Mouse (Mus musculus) heart, embryonic 11.5 days (tissue): ENCODE measurements around the gene Ehmt2. TPM values are rescaled to one million over a fixed set of nuclear protein-coding genes. Genes with fewer than 3 reads are reported as not detected.
"Not testable (repeated sequence)": the region's sequence is repeated elsewhere in the genome, so short reads cannot be mapped to it uniquely, and the experiment has no call there.

Source experiments
- ATAC-seq: fragments of 200-750 bp; cut with Nextera tagmentation; replicated peaks from 2 replicates; pipeline ENCODE4 v1.8.0; 2017; ENCODE audit warnings: moderate library complexity; ENCODE audit not compliant: insufficient number of reproducible peaks, low FRiP score, low TSS enrichment
- H3K27ac ChIP-seq: fragments of 300-500 bp; sonication (generic); 2 replicates; pipeline ENCODE4 v1.5.1; 2014; ENCODE audit warnings: mild to moderate bottlenecking, low read depth, low read length
- H3K27me3 ChIP-seq: fragments of 300-500 bp; sonication (generic); 2 replicates; pipeline ENCODE4 v1.6.1; 2014; ENCODE audit warnings: mild to moderate bottlenecking, low read length, mixed read lengths; ENCODE audit not compliant: control insufficient read depth, insufficient read depth
- H3K36me3 ChIP-seq: fragments of 300-500 bp; sonication (generic); 2 replicates; pipeline ENCODE4 v1.6.1; 2014; ENCODE audit warnings: mild to moderate bottlenecking, low read length, moderate library complexity, mixed read lengths; ENCODE audit not compliant: control insufficient read depth, insufficient read depth
- H3K4me1 ChIP-seq: fragments of 300-500 bp; sonication (generic); 2 replicates; pipeline ENCODE4 v1.6.1; 2014; ENCODE audit warnings: low read length; ENCODE audit not compliant: control insufficient read depth, insufficient read depth
- H3K4me2 ChIP-seq: fragments of 300-500 bp; sonication (generic); 2 replicates; pipeline ENCODE4 v1.6.1; 2014; ENCODE audit warnings: mild to moderate bottlenecking, moderate library complexity
- H3K4me3 ChIP-seq: fragments of 300-500 bp; sonication (generic); 2 replicates; pipeline ENCODE4 v1.5.1; 2014; ENCODE audit warnings: low read depth, low read length
- H3K9ac ChIP-seq: fragments of 300-500 bp; sonication (generic); 2 replicates; pipeline ENCODE4 v1.6.1; 2014; ENCODE audit warnings: mild to moderate bottlenecking, low read depth, low read length, moderate library complexity
- H3K9me3 ChIP-seq: fragments of 300-500 bp; sonication (generic); replicated peaks from 2 replicates; pipeline ENCODE4 v1.6.1; 2016; ENCODE audit warnings: low read length; ENCODE audit not compliant: control insufficient read depth
- WGBS: fragments of 180-500 bp; shearing (Covaris S2); extraction: QIAGEN DNeasy Blood & Tissue Kit; methylation state at CpG from one replicate; pipeline ENCODE4 v1.1.7; 2014; ENCODE audit not compliant: insufficient replicate concordance; 5-methylcytosine and 5-hydroxymethylcytosine counted together
- polyA plus RNA-seq: library from polyadenylated mRNA; unstranded; fragments of >200 nt; fragmentation: Nextera tagmentation; extraction: Ambion mirVana; gene quantifications from 2 replicates; pipeline ENCODE4 v1.2.1, GENCODE M21; 2014

Gene Ehmt2
- polyA plus RNA-seq, 1 experiment from 2014 or later = 42.3 TPM

DNA sequence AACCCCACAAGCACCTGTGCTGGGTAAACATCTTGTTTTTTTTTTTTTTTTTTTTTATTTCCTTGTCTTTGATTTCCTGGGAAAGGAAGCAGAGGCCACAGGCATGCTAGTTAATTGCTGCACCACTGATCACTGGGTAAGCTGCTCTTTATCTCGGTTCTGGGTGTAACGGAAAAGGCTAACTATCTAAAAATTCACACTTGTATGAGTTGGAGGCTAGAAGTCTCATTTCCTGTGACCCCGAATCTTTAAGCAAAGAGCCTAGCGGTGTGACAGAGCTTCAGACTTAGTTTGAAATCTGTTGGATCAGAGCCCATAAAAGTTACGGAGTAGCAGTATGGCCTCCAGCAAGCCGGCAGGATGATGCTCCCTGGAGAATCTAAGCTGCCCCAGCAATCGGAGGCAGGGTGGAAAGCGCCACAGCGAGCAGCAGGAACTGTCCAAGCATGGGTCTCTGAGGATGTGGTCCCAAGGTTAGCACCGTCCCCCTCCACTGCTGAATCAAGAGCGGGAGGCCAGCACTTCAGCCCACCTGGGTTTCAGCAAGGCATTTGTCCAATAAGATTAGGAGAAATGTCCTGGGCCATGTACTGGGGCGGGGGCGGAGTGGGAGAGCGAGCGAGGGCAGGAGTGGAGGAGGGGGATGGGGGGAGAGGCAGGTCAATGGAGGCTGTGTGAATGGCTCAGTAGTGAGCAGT, 43.2 kb downstream of the Ehmt2 start:
- H3K27ac ChIP-seq = peak overlapping the region; percentile 66
- ATAC-seq = no peak; the same call in 1 of the 2 replicates

DNA sequence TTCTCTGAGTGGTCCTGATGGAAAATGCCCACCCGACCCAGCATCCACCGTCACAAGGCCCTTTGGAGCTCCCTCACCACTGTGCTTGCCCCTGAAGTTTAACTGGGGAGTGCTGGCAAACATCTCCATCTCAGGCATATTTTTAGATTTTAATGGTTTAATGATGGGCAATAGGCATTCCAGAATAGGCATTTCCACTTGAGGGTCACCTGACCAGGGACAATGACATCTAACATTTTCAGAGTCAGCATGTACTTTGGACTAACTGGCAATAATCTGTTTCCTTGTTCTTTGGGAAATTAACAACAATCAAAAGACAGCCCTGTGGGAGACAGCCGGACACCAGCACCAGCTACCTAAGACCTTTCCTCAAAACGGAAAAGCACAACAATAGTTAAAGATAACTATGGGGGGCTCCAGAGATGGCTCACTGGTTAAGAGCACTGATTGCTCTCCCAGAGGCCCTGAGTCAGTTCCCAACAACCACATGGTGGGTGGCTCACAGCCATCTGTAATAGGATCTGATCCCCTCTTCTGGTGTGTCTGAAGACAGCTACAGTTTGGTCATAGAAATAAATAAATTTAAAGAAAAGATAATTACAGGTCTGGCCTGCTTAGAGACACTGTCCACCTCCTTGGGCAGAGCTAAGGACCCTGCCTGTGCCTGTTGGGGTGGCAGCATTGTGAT, 45.0 kb downstream of the Ehmt2 start:
- H3K9ac ChIP-seq = no peak overlapping the region
- H3K27me3 ChIP-seq = no peaks in the 10 kb centered on the region
- no peak overlapping the region for H3K27ac ChIP-seq
- H3K4me1 ChIP-seq = no peaks in the 10 kb centered on the region
- no peak overlapping the region for H3K4me3 ChIP-seq
- H3K4me2 ChIP-seq = no peak overlapping the region
- 73% methylated on average over 4 of the region's 4 CpGs for WGBS
- ATAC-seq = no peak
- no peaks in the 10 kb centered on the region for H3K9me3 ChIP-seq
- H3K36me3 ChIP-seq = no peaks in the 10 kb centered on the region

More for the DNA sequence above, 43.2 kb downstream of the Ehmt2 start:
- Histone ChIP-seq H3K36me3 (no peaks in the 10 kb centered on the region), H3K4me3 (peak overlapping the region; percentile 36), H3K4me2 (peak overlapping the region; percentile 68), H3K9me3 (no peaks in the 10 kb centered on the region), H3K4me1 (no peaks in the 10 kb centered on the region), H3K9ac (peak overlapping the region; percentile 67), H3K27me3 (no peaks in the 10 kb centered on the region)
- WGBS = 7% methylated on average over 15 of the region's 15 CpGs

DNA sequence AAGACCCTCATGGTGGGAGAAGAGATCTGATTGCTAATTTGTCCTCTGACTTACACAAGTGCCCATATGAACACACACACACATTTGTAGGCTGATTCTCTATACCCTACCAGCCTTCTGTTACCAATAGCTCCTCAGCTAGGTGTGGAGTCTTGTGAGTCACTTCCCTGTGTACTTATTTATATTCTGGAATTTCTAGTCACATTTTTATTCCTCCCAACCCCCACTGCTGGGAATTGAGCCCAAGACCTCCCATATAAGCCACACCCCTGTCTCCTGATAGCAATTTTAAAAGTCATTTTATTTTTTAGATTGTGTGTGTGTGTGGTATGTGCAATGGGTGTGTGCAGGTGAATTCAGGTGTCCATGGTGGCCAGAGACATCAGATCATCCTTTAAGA, 46.1 kb downstream of the Ehmt2 start:
- no peaks in the 10 kb centered on the region for H3K27me3 ChIP-seq
- H3K4me1 ChIP-seq = no peaks in the 10 kb centered on the region
- no peaks in the 10 kb centered on the region for H3K36me3 ChIP-seq
- no peak overlapping the region for H3K27ac ChIP-seq
- no peaks in the 10 kb centered on the region for H3K9me3 ChIP-seq
- no peak overlapping the region for H3K9ac ChIP-seq
- no peak overlapping the region for H3K4me2 ChIP-seq
- H3K4me3 ChIP-seq = no peak overlapping the region
- ATAC-seq = no peak

DNA sequence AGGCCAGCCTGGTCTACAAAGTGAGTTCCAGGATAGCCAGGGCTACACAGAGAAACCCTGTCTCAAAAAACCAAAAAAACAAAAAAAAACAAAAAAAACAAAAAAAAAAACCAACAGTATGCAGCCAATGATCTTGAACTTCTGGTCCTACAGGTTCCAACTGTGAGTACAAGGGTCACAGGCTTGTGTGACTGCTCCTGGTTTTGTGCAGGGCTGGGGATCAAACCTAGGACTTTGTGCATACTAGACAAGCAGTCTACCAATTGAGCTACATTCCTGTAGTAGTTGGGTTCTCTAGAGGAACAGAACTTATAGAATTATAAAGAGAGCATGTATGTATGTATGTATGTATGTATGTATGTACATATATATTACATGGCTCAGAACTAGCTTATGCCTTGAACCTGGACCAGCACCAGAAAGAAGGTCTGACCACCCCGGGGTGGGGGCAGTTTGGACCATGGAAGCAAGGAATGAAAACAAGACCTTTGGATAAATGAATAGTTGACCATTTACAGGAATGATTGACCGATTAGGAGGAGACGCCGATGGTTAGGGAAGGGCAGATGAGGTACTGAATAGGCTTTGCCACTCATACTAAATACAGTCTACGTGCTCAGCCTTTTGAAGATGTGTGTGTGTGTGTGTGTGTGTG, 48.3 kb downstream of the Ehmt2 start:
- no peaks in the 10 kb centered on the region for H3K27me3 ChIP-seq
- peaks cover 10% of the 10 kb centered on the region for H3K4me1 ChIP-seq
- no peaks in the 10 kb centered on the region for H3K9me3 ChIP-seq
- 87% methylated on average over 5 of the region's 5 CpGs for WGBS
- no peak overlapping the region for H3K27ac ChIP-seq
- no peak overlapping the region for H3K4me3 ChIP-seq
- peaks cover 19% of the 10 kb centered on the region for H3K36me3 ChIP-seq
- no peak for ATAC-seq
- no peak overlapping the region for H3K9ac ChIP-seq
- H3K4me2 ChIP-seq = no peak overlapping the region

DNA sequence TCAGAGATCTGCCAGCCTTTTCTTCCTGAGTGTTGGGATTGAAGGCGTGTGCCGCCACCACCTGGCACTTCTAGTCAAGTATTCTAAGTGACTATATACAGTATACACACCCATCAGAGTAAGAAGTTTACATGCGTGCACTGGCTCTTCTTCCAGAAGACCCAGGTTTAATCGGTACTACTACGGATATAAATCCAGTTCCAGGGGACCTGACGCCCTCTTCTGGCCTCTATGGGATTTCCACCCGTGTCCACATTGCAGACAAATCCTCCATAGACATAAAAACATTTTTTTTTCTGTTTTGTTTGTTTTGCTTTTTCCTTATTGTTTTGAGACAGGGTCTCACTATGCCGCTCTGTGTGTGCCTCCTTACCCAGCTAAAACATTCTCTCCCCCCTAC, 49.3 kb downstream of the Ehmt2 start:
- 30% methylated on average over 8 of the region's 8 CpGs for WGBS
- Histone ChIP-seq H3K27ac (no peak overlapping the region), H3K9ac (no peak overlapping the region), H3K27me3 (no peaks in the 10 kb centered on the region), H3K4me1 (peaks cover 10% of the 10 kb centered on the region), H3K9me3 (no peaks in the 10 kb centered on the region), H3K4me2 (no peak overlapping the region), H3K4me3 (no peak overlapping the region), H3K36me3 (peaks cover 19% of the 10 kb centered on the region)
- no peak for ATAC-seq

DNA sequence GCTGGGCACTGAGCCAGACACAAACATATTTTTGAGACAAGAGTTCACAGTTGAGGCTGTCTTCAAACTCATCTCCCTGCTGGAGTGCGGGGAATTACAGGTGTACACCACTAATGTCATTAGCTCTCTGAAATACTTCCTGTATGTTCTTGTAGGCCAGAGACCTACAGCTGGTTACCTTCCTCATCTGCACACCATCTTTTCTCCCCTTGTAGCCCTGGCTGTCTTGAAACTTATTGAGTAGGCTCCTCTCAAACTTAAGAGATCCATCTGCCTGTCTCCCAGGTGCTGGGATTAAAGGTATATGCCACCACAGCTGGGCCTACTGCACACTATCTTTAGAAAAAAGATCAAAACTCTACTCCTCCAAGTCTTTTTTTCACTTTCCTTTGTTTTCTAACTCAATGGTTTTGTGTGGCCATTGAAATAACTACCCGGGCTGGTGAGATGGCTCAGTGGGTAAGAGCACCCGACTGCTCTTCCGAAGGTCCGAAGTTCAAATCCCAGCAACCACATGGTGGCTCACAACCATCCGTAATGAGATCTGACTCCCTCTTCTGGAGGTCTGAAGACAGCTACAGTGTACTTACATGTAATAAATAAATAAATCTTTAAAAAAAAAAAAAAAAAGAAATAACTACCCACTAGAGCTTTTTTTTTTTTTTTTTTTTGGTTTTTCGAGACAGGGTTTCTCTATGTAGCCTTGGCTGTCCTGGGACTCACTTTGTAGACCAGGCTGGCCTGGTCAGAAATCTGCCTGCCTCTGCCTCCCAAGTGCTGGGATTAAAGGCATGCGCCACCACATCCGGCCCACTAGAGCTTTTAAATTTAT, 50.7 kb downstream of the Ehmt2 start:
- Histone ChIP-seq H3K27ac (peak overlapping the region; percentile 29; the same call in 1 of the 2 replicates), H3K36me3 (peaks cover 19% of the 10 kb centered on the region), H3K4me1 (peaks cover 10% of the 10 kb centered on the region)
- H3K27me3 ChIP-seq, H3K9me3 ChIP-seq, H3K9ac ChIP-seq, ATAC-seq, H3K4me3 ChIP-seq, H3K4me2 ChIP-seq: not testable (repeated sequence)
- WGBS = 58% methylated on average over 9 of the region's 9 CpGs

DNA sequence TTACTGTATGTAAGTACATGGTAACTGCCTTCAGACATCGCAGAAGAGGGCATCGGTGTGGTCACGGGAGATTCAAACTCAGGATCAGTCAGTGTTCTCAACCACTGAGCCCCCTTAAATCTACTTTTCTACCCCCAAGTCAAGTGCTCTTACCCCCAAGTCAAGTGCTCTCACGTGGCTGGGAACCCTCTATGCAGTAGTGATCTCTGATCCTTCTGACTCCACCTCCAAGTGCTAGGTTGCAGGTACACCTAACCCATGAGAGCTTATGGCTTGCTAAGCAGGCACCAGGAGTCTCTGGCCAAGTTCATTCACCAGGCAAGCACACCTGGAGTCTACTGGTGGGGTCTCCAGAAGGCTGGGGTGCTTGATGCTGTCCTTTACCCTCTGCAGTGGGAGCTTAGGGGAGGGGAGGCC, 51.3 kb downstream of the Ehmt2 start:
- H3K9ac ChIP-seq = 0 out of 2 replicates have a peak overlapping the region, but pooled peaks have one; percentile 16
- no peaks in the 10 kb centered on the region for H3K9me3 ChIP-seq
- WGBS = 37% methylated on average over 4 of the region's 4 CpGs
- no peak for ATAC-seq
- H3K27me3 ChIP-seq = no peaks in the 10 kb centered on the region
- peak overlapping the region; percentile 29; the same call in 1 of the 2 replicates for H3K27ac ChIP-seq
- no peak overlapping the region for H3K4me3 ChIP-seq
- H3K36me3 ChIP-seq = peaks cover 19% of the 10 kb centered on the region
- peaks cover 10% of the 10 kb centered on the region for H3K4me1 ChIP-seq
- H3K4me2 ChIP-seq = no peak overlapping the region; the same call in 1 of the 2 replicates
